Mouse (Mus musculus) erythroid progenitor cell, adult 5-6 weeks (primary cell): ENCODE results near the gene Gm44503. TPM values are rescaled to one million over a fixed set of nuclear protein-coding genes. Genes with fewer than 3 reads are reported as not detected.

Experiments used
- ATAC-seq: replicated peaks from 2 replicates; pipeline ENCODE4 v1.8.0; 2016; ENCODE audit warnings: moderate number of reproducible peaks, mild to moderate bottlenecking, moderate TSS enrichment, inconsistent platforms; ENCODE audit not compliant: poor library complexity, low FRiP score, severe bottlenecking
- total RNA-seq, 2 experiments: library from RNA; stranded (forward) in 1 of 2; stranded (reverse) in 1 of 2; fragments of 150-400 nt in 1 of 2; fragments of 186-747, 209-891 nt in 1 of 2; gene quantifications; 2 replicates each; pipeline versions ENCODE4 v1.2.3 to v1.2.4; 2015 to 2017; ENCODE audit warnings: low replicate concordance in 2 of 2

The Gm44503 gene
- not detected in 2 replicates for total RNA-seq (2015; ENCODE audit: low replicate concordance)
- not detected in 2 replicates for total RNA-seq (2017; ENCODE audit: low replicate concordance)

DNA sequence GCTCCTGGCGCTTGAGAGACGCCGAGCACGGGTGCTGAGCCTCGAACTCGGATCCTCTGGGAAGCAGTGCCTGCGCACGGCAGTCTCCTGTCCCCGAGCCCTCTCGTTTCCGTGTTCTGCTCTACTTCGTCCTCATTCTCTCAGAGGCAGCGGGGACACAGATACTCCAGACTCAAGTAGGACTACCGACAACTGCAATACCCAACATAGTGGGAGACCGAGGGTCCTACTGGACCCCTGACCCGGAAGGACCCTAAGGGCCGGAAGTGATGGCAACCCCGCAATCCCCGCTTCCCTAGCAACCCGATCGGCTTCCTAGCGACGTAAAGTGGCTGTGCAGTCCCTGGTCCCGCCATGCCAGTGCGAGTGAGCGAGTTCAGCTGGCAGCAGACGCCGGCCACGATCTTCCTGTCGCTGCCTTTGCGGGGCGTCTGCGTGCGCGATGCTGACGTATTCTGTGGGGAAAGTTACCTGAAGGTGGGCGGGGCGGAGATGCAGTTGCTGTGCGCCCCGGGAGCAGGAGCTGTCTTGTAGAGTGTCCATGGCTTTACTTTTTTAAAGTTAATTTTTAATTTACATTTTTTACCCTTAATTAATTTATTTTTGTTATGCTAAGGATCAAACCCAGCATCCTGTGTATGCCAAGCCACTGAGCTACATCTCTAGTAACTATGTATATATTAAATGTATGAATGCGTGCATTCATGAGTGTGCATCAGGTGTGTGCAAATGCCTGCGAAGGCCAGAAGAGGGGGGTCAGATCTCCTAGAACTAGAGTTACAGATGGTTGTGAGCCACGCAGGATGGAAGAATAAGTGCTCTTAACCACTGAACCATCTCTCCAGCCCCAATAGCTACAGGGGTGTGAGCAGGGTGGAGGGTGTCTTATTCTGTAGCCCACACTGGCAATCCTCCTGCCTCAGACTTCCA, at the start of gene Gm44503, which contains the start of gene Dyx1c1:
Gene Gm44503 (plus strand): TSS at position 332 of the 930 bp plus-strand sequence.
Gene Dyx1c1 (plus strand): TSS at position 265 of the 930 bp plus-strand sequence.
- no peak for ATAC-seq

DNA sequence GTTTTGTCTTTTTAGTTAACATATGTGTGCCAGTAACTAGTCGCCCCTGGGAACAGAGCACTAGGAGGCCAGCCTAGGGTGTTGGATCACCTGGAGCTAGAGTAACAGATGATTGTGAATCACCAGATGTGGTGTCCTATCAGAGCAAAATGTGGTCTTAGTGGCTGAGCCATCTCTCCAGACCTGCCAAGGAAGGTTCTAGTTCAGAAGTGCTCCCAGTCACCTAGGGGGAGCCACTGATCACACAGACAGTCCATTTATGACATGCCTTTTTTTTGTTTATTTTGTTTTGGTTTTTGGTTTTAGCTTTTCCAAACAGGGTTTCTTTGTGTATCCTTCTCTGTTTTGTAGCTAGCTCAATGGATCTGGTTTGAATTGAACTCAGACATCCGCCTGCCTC, 47.3 kb upstream of the Gm44503 start:
- ATAC-seq, result no peak

DNA sequence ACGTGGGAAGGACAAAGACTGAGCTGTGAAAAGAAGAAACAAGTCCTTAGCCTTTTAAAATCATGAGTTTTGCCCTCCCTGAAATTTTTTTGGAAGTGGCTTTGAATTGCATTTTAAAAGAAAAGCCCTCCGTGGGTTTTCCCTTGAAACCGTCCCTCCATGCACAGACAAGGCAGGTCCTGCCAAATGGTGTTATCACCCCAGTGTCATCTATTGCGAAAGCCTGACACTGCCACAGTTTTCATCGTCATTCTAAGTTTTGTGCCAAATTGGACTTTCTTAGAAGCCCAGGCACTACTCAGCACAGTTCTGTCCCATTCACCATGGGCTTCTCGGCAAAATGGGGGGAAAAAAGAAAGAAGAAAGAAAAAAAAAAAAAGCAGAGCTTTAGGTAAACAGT, 45.1 kb upstream of the Gm44503 start:
- no peak for ATAC-seq

DNA sequence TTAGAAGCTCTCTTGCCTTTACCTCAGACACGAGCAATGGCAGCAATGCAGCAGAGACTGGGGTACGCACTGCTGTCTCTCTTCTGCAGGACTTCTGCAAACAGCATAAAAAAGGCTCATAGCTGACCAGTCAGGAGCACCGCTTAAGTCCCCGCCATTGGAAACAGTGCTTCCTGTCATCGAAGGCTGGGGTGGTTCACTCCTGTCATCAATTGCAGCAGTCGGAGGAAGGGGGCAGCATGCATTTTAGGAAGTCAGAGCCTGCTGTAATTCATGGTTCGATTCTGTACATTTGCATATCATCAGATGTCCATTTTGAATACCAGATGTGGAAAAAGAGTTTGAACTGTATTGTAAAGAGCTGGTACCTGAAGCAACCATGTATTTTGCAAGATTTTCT, 42.9 kb upstream of the Gm44503 start:
- no peak for ATAC-seq

DNA sequence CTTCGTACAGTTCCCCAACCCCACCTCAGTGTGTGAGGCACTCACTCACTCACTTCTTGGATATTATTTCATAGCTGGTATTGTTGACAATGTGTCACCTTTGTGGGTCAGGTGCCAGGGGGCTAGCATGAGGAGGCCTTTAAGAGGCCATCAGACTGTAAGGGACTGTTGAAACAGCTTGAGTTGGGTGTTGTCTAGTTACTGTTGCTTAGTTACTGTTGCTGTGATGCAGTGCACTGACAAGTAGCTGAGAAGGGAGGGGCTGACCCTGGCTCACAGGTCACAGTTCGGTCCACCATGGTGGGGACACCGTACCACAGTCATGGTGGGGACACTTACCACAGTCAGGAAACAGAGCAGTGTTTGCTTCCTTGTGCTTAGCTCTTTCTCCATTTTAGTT, 35.6 kb upstream of the Gm44503 start:
- ATAC-seq, result no peak

DNA sequence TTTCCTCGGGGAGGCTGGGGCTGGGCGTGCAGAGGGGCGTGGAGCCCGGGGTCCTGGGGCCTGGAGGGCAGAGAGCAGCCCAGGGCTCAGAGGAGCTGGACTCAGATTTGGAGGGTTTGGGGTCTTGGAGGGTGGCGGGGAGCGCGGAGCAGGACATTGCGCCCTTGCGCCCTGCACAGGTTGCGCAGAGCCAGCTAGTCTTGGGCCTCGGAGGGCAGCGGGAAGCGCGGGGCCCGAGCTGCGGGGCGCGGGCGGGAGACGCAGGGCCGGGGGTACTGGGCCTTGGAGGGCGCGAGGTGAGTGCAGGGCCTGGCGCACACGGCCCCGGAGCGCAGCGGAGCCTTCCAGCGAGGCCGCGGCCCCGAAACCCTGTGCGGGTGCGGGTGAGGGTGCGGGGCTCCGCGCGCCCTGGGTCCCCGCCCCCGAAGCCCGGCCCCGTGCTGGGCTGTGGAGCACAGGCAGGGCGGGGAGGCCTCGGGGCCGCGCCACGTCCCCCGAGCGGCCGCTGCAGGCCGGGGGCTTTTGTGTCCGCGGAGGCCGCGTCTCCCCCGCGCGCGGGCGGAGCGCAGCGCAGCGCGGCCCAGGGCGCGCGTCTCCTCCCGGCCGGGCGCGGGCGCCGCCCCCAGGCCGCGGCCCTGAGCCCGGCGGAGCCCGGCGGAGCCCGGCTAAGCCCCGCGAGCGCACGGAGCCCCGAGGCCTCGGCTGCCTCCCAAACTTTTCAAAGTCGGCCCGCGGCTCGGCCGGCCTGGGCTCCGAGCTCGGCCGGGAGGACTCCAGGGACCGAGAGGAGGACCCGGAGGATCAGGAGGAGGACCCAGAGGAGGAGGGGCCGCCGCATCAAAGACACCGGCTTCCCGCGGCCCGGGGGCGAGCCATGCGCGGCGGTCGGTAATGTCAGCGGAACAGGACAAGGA, 33.4 kb upstream of the Gm44503 start, which contains the start of gene Pygo1:
Gene Pygo1 (plus strand): TSS at position 625 of the 914 bp plus-strand sequence.
- ATAC-seq, result no peak

DNA sequence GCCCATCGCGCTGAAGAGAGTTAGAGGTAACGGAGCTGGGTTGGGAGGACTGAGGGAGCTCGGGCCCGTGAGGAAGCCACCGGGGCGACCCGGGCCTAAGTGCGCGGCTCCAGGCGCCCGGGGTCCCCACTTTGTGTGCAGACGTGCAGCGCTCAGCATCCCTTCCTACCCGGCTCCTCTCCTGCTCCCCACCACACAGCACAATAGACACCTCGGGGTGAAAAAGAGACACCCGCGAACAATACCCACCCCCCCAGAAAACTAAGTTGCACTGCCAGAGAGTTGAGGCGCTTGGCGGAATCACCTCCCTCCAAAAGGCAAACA, 32.8 kb upstream of the Gm44503 start:
- no peak for ATAC-seq

DNA sequence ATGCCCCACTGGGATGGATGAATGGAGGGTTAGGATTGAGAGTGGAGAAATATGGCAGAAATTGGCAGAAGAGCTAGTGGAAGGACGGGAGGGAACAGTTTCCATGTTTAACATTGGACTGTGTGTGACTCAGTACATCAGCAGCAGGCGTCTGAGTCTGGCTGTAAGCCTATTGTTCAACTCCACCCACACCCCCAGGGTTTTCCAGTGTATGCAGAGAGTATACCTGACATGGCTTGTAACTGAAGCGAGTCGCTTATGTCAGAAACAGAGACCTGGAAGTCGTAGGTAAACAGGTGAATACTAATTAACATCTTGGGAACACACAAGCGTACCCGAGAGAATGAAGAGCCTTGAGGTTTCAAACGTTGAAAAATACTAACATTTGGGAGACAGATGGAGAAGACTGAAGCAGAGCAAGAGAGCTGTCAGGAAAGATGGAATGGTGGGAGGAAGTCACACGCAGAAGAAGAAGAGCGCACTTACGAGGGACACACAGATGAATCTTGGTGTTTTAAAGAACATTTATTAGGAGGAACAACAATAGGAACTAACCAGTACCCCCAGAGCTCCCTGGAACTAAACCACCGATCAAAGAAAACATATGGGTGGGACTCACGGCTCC, 27.4 kb upstream of the Gm44503 start:
- no peak for ATAC-seq

DNA sequence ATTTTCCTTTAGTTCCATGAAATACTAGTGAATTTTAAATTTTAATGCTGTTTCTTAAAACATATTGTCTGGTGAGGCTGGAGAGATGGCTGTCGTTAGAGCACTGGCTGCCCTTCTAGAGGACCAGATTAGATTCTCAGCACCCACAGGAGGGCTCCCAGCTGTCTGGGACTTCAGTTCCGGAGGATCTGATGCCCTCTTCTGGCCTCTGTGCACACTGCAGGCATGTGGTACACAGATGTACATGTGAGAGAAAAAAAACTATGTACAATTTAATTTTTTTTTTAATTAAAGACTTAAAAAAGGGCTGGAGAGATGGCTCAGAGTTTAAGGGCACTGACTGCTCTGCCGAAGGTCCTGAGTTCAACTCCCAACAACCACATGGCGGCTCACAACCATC, 23.3 kb upstream of the Gm44503 start:
- ATAC-seq, result no peak

DNA sequence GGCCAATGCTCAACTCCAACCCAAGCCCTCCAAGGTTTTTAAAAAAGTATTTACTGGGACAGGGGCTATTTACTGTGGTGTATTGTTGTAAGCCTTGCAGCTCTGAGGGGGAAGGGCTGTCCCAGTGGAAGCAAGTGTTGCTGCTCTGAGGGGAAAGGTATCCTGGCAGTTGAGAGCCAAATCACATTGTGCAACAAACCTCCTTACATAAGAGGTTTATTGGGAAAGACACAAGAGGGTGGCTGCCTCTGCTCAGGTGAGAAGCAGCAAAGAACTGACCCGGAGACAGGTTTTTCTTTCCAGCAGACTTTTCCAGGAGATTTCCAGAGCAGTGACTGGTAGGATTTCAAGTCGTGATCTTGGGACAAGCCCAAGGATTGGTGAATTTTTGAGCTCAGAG, 22.4 kb upstream of the Gm44503 start:
- ATAC-seq, result no peak

DNA sequence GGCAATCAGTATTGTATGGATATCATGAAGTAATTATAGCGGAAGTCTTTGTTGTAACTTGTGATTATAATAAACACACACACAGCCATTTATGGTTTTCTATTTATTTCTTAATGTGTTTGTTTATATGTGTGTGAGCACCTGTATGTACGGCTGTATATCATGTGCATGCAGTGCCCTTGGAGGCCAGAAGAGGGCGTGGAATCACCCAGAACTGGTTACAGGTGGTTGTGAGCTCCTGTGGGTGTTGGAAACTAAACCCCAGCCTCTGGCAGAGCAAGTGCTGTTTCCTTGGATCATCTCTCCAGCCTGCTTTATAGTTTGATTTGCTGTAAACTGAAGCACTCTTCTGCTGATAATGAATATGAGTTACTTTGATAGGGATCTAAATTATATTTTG, 15.2 kb upstream of the Gm44503 start:
- no peak for ATAC-seq

DNA sequence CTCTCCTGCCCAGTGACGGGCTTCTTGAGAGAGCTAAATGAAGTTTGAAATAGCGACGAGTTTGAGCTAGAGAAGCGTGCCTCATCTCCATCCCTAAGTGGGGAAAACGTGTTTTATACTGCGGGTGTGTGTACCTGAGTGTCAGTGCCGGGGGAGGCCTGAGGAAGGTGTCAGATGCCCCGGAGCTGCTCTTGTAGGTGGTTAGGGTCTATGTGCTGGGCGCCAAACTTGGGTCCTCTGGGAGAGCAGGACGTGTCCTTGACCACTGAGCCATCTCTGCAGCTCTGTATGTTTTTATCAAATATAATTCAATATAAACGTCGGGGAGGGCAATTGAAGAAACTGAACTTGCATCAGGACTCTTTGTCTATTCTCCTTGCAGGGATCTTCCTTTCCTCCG, 14.4 kb upstream of the Gm44503 start:
- no peak for ATAC-seq

DNA sequence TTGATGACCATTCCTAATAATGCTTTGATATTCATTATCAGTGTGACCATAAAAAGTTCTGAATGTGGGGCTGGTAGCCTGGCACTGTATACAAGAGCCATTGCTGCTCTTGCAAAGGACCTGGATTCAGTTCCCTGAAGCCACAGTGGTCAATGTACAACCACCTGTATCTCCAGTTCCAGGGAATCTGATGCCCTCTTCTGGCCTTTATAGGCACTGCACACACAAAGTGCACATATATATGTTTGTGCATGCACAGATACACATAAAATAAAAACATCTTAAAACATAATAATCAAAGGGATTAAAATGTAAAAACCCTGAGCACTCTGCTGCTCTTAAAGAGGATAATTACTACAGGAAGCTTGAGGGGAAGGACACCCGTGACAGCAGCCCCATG, 11.6 kb upstream of the Gm44503 start:
- no peak for ATAC-seq

DNA sequence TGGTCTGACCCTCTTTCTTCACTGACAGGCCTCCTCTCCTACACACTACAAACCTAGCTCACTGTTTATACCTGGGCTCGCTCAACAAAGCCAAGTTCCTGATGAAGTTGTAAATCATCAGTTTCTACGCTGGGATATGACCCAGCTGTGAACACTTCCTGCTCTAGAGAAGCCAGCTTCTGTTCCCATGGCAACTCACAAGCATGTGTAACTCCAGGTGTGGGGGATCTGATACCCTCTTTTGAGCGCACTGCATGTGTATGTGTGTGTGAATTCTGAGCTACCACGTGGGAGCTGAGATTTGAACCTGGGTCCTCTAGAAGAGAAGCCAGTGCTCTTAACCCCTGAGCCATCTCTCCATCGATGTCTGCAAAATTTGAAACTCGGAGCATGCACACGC, 9.1 kb upstream of the Gm44503 start:
- no peak for ATAC-seq

DNA sequence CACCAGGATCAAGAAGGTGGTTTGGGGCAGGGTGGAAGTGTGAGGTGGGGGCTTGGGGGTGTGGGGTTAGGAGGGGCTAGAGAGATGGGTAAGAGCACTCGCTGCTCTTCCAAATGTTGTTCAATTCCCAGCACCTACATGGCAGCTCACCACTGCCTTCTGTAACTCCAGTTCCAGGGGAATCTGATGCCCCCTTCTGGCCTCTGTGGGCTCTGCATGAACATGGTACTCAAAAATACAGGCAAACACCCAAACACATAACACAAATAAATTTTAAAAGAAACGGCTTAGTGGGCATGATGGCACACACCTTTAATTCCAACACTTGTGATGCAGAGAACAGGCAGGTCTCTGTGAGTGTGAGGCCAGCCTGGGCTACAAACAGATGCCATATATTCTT, 3.9 kb upstream of the Gm44503 start:
- ATAC-seq, result no peak

DNA sequence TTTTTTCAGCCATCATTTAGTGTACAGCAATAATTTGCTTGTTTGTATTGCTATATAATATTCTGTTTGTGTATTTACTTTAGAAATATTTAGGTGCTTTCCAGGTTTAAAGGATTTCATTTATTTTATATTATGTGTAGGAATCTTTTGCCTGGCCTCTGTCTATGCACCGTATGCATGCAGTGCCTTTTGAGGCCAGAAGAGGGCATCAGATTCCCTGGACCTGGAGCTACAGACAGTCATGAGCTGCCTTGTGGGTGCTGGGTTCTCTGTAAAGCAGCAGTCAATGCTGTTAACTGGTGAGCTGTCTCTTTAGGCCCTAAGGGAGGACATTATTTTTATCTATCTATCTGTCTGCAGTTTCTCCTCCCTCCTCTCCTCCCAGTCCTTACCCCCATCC, 3.1 kb upstream of the Gm44503 start:
- peak; percentile 51; the same call in 1 of the 2 replicates for ATAC-seq

DNA sequence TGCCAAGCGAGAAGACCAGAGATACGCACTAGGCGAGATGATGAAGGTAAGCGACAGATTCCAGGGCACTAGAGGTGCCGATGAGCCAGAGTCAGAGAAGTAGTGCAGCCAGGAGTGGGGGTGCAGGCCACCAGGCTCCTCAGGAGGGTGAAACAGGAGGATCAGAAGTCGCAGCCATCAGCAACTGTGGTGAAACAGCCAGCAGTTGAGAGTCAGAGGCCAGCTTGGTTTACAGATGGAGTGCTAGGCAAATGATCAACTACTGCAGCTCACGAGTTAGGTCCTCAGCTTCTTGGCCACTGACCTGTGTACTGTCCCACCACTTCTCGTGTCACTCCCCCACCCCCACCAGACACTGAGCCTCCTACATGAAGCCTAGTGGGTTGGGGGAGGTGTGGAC, 2.7 kb downstream of the Gm44503 start:
- ATAC-seq, result no peak

DNA sequence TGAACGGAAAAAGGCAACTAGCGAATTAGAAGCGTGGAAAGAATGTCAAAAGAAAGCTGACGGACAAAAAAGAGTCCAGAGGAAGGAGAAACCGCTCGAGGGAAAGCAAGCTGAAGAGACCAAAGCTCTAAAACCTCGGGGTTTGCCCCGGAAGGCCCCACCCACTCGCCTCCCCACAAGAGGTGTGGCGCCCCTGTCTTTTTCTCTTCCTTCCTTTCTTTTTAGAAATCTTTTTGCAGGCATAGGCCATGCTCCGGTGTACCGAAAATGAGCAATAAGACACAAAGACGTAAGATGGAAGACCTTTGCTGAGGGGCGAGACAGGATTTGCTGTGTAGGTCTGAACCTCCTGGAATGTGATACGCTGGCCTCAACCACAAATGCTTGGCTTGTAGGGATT, 3.3 kb downstream of the Gm44503 start:
- ATAC-seq, result no peak

DNA sequence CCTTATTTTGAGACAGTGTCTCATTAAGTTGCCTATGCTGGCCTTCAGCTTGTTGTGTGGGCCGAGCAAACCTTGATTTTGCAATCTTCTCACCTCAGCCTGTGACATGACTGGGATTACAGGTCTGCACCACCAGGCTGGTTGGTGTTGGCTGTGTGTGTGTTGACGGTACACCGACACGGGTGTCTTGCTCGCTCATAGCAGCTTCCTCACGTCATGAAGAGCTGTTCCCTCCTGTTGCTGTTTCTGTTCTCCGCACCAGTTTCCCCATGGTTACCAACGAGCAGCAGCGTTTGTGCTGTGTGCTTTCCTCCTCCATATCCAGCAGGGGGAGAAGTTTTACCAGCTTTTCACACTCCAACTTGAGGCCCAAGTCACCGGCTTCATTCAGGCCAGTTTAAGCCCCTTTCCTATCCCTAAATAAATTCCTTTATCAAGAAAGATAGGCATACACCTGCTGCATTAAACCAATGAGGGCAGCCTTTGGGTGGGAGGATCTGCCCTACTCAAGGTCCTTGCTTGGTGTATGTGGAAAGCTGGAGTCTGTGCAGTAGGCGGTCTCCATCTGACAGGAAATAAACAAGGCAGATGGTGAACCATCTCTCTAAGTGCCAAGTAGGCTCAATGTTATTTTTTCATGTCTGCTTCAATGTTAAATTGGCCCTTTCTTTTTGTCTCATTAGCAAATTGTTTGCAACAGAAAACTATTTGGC, 9.9 kb downstream of the Gm44503 start:
- no peak for ATAC-seq

DNA sequence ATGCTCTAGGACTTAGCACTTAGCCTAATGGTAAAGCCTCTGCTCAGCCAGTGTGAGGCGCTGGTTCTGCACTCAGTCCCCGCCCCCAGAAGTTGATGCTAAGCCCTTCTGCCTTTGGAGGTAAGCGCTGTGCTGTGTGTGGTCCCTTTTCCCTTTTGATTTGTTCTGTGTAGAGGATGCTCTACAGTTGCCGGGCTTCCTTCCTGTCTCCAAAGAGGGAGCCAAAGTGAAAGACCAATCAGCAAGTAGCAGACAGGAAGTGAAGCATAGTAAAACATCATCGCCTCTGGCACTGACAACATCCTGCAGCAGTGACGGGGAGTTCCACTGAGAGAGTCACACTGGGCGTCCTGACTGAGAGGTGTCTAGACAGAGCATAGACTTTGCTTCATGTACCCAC, 11.2 kb downstream of the Gm44503 start:
- no peak for ATAC-seq
